9 mouse cellular contexts compared by ENCODE assay signal in the genomic region with DNA sequence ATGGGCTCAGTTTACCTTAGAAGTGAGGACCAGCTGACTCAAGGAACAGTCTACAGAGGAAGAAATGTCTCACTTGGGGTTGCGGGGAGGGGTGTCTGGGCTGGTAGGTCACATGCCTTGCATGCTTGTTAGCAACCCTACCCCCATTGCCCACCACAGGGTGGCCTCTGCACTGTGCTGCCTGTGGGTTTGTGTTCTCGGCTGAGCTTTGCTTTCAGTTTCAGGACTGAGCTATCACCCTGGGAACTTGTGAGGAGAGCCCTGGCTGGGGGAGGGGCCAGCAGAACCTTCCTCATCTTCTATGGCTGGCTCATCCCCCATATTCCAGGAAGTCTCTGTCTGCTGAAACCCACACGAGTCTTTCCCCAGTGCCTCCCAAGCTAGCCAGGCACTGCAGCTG. TPM values are rescaled to one million over a fixed set of nuclear protein-coding genes. Genes with fewer than 3 reads are reported as not detected.
DNase-seq lines count a peak whose midpoint lies in the region; ATAC-seq and TF ChIP-seq lines count a peak whose summit lies in the region.
"Had no signal": no experiment of that assay in that cellular context is flagged by ENCODE, and none has a peak within 500 bp of the region (broad histone marks: within the 10 kb centered on the region; RNA-seq: fewer than 3 reads in every experiment).

No protein-coding gene starts in this region.

- no peaks in the 10 kb centered on the region for H3K36me3 ChIP-seq in liver, embryonic 16.5 days (ENCODE audit: control insufficient read depth, insufficient read depth)
- H3K36me3 ChIP-seq in hindbrain, embryonic 11.5 days (ENCODE audit: control insufficient read depth, insufficient read depth, low read length): no peaks in the 10 kb centered on the region
- H3K36me3 ChIP-seq: neural tube, embryonic 12.5 days had no signal

- H3K9ac ChIP-seq in liver, embryonic 16.5 days (ENCODE audit: low read depth, low read length): peak overlapping the region; percentile 24; the same call in 1 of the 2 replicates
- no peak overlapping the region for H3K9ac ChIP-seq in hindbrain, embryonic 11.5 days (ENCODE audit: low read depth, low read length)
- H3K9ac ChIP-seq: neural tube, embryonic 12.5 days had no signal

- no peak for TF ChIP-seq CTCF in cerebellum, adult 2 months (IDR thresholded peaks at IDR 0.05; ENCODE audit: borderline replicate concordance, insufficient read depth, low read depth, low read length)

- peak overlapping the region; percentile 53 for H3K27ac ChIP-seq in liver, embryonic 16.5 days (ENCODE audit: low read length)
- H3K27ac ChIP-seq in hindbrain, embryonic 11.5 days (ENCODE audit: low read depth, low read length): no peak overlapping the region
- H3K27ac ChIP-seq in cerebellum, adult 2 months (ENCODE audit: insufficient read depth, low read length): no peak overlapping the region
- H3K27ac ChIP-seq: neural tube, embryonic 12.5 days had no signal

- intact Hi-C loops in left cerebral cortex, postnatal 14 days (cut with DNase I): loop anchor here (5.0 kb wide), 2 partner anchors 38 to 108 kb away; a partner anchor contains a TSS
- intact Hi-C loops in heart, postnatal 14 days (cut with DNase I): no loop called here

- DNase-seq in left cerebral cortex, postnatal 14 days (ENCODE audit: low spot score in 2 of 2): peak; percentile 4 to 15
- DNase-seq in left cerebral cortex, adult 9 months (ENCODE audit: low spot score in 2 of 2): no peak
- DNase-seq in heart, postnatal 14 days: peak; percentile 33 to 38
- DNase-seq in spleen, postnatal 36 days (ENCODE audit: low spot score in 2 of 2): peak; percentile 81 to 83
- DNase-seq in right cerebral cortex, postnatal 4 days: no peak
- no peak for DNase-seq in hindbrain, embryonic 11.5 days (ENCODE audit: low spot score)
- no peak for DNase-seq in cerebellum, adult 2 months

- 19% methylated on average over 3 of the region's 3 CpGs for WGBS in liver, embryonic 16.5 days (ENCODE audit: insufficient replicate concordance)
- 30% methylated on average over 3 of the region's 3 CpGs for WGBS in hindbrain, embryonic 11.5 days
- WGBS in cerebellum, adult 2 months: 46% methylated on average over 3 of the region's 3 CpGs

- ATAC-seq in liver, embryonic 16.5 days (ENCODE audit: low read depth): peak; percentile 49; the same call in 1 of the 2 replicates
- ATAC-seq in hindbrain, embryonic 11.5 days (ENCODE audit: low FRiP score): no peak

- peak overlapping the region; percentile 34 for H3K4me3 ChIP-seq in liver, embryonic 16.5 days (ENCODE audit: low read depth, low read length)
- H3K4me3 ChIP-seq in hindbrain, embryonic 11.5 days (ENCODE audit: low read depth, low read length): no peak overlapping the region
- H3K4me3 ChIP-seq in cerebellum, adult 2 months (replicated peaks; ENCODE audit: insufficient read depth, low read depth, low read length): no peak overlapping the region
- H3K4me3 ChIP-seq: neural tube, embryonic 12.5 days had no signal

- H3K9me3 ChIP-seq in liver, embryonic 16.5 days (replicated peaks; ENCODE audit: control insufficient read depth, low read length): no peaks in the 10 kb centered on the region
- H3K9me3 ChIP-seq in hindbrain, embryonic 11.5 days (ENCODE audit: control insufficient read depth, low read length): no peaks in the 10 kb centered on the region
- H3K9me3 ChIP-seq: neural tube, embryonic 12.5 days had no signal

- H3K4me2 ChIP-seq in liver, embryonic 16.5 days (ENCODE audit: low read depth, low read length): peak overlapping the region; percentile 46
- no peak overlapping the region for H3K4me2 ChIP-seq in hindbrain, embryonic 11.5 days (replicated peaks; ENCODE audit: low read depth, low read length)
- H3K4me2 ChIP-seq: neural tube, embryonic 12.5 days had no signal

- H3K27me3 ChIP-seq in liver, embryonic 16.5 days (ENCODE audit: control insufficient read depth, insufficient read depth, low read depth, low read length): no peaks in the 10 kb centered on the region
- no peaks in the 10 kb centered on the region for H3K27me3 ChIP-seq in hindbrain, embryonic 11.5 days (ENCODE audit: control insufficient read depth, insufficient read depth, low read length)
- no peaks in the 10 kb centered on the region for H3K27me3 ChIP-seq in cerebellum, adult 2 months (ENCODE audit: control insufficient read depth, insufficient read depth, low read length)
- H3K27me3 ChIP-seq: neural tube, embryonic 12.5 days had no signal

- no peak for TF ChIP-seq POLR2A in cerebellum, adult 2 months (IDR thresholded peaks at IDR 0.05; ENCODE audit: borderline replicate concordance, insufficient read depth, low read length)

- peaks cover 10% of the 10 kb centered on the region for H3K4me1 ChIP-seq in liver, embryonic 16.5 days (ENCODE audit: control insufficient read depth, low read depth, low read length)
- no peaks in the 10 kb centered on the region for H3K4me1 ChIP-seq in hindbrain, embryonic 11.5 days (replicated peaks; ENCODE audit: control insufficient read depth, insufficient read depth, low read length)
- no peaks in the 10 kb centered on the region for H3K4me1 ChIP-seq in cerebellum, adult 2 months (ENCODE audit: control insufficient read depth, insufficient read depth, low read length)
- H3K4me1 ChIP-seq: neural tube, embryonic 12.5 days had no signal

RNA-seq across cellular contexts. Expression of a gene that starts 38.3 kb away (rescaled TPM):
- total RNA-seq in left cerebral cortex, postnatal 14 days (2021): 1 to 10 TPM in 1 of 2 experiments, under 1 TPM in 1; 0.87 to 1.2 TPM
- total RNA-seq in heart, postnatal 14 days (2021): 10 to 100 TPM in 1 of 2 experiments, 1 to 10 TPM in 1; 8.4 to 12.3 TPM
- 1.9 and 2.8 TPM in 2 replicates for polyA plus RNA-seq in liver, embryonic 16.5 days (2015; fragmentation: Nextera tagmentation; extraction: Ambion mirVana)
- 1.9 and 2.3 TPM in 2 replicates for polyA plus RNA-seq in hindbrain, embryonic 11.5 days (2014; fragmentation: Nextera tagmentation; extraction: Ambion mirVana)
- polyA plus RNA-seq in cerebellum, adult 2 months (2012; rRNA removed): 0.36 and 0.38 TPM in 2 replicates

Comparison
In these comparisons a context has a peak if more than half of its experiments do, and no peak if none do; other contexts are left out.
1. DNase-seq: peak in left cerebral cortex, postnatal 14 days (2 of 2), heart, postnatal 14 days (2 of 2) and spleen, postnatal 36 days (2 of 2); none in left cerebral cortex, adult 9 months (0 of 2), right cerebral cortex, postnatal 4 days (single experiment), hindbrain, embryonic 11.5 days (single experiment) and cerebellum, adult 2 months (0 of 2).